Mouse (Mus musculus): ENCODE measurements around the gene Zdhhc14. TPM values are rescaled to one million over a fixed set of nuclear protein-coding genes. Genes with fewer than 3 reads are reported as not detected.

The Zdhhc14 gene
- 10 to 100 TPM; 38.3 to 56.1 TPM for total RNA-seq (2021)

GRCm38 (mm10) chr17:5491801-5492745, at the start of gene Zdhhc14:
Gene Zdhhc14, plus strand, starts transcription at chr17:5492557.
- intact Hi-C loops (cut with DNase I): loop anchor here (1.0 to 5.0 kb wide), 5 partner anchors 39 to 260 kb away; partner anchors contain the start of gene Tmem242

GRCm38 (mm10) chr17:5443260-5443659, 49.1 kb upstream of the Zdhhc14 start:
- DNase-seq (ENCODE audit: low spot score in 2 of 2): no peak
- intact Hi-C loops (cut with DNase I): no loop called here

More at GRCm38 (mm10) chr17:5491801-5492745, at the start of gene Zdhhc14:
- peak; percentile 92 to 96 for DNase-seq (ENCODE audit: low spot score in 2 of 2)

GRCm38 (mm10) chr17:5443751-5444150, 48.6 kb upstream of the Zdhhc14 start:
- DNase-seq (ENCODE audit: low spot score in 2 of 2): no peak
- intact Hi-C loops (cut with DNase I): no loop called here

DNA sequence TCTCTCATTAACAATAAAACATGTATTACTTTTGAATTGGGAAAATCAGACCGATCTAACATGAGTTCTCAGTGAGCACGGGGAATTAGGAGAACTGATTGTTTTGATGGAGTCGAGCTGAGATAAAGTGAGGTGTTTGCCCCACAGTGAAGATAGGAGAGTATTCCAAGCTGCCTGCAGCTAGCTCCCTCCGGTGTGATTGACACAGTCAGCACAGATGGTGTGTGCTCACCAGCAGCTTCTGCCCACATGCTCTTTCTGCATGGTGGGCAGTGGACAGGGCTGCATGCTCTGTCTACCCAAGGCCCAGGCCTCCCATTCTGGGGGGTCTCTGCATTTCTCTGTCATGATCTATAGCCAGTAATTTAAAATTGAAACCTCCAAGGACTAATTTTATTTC, 38.7 kb upstream of the Zdhhc14 start:
- DNase-seq (ENCODE audit: low spot score in 2 of 2): no peak
- intact Hi-C loops (cut with DNase I): no loop called here

DNA sequence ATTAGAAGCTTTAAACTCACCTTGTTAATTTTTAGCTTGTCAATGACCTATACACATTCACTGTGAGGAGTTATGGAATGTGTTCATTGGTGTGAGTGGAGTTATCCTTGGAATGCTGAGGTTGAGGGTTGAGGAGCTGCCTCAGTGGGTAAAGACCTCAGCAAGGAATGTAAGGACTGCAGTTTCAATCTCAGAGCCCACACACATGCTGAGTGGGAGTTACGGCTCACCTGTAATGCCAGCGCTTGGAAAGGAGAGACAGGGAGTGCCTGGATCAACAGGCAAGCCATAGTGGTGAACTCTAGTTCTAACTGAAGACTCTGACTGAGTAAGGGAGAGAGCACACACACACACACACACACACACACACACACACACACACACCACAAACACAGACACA, 28.4 kb upstream of the Zdhhc14 start:
- DNase-seq (ENCODE audit: low spot score in 2 of 2): no peak
- intact Hi-C loops (cut with DNase I): no loop called here

DNA sequence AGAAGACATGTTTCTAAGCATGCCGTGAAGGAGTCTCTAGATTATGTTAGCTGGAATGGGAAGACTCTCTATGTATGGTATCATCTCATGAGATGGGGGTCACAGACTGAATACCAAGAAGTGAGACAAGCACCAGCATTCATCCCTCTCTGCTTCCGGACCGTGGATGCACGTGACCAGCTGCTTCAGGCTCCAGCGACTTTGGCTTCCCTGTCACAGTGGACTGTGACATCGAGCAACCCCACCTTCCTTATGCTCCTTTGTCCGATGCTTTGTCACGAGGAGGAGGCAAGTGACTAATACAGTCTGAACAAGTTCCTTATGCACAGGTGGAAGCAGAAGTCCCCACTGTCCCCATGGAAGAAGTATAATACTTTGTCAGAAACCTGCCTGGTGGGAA, 25.6 kb upstream of the Zdhhc14 start:
- no peak for DNase-seq (ENCODE audit: low spot score in 2 of 2)
- intact Hi-C loops (cut with DNase I): no loop called here

- intact Hi-C loops (cut with DNase I): no loop called here
- no peak for DNase-seq (ENCODE audit: low spot score in 2 of 2)
Observed at GRCm38 (mm10) chr17:5467177-5467576, 25.2 kb upstream of the Zdhhc14 start.

- no peak for DNase-seq (ENCODE audit: low spot score in 2 of 2)
- intact Hi-C loops (cut with DNase I): no loop called here
Observed at GRCm38 (mm10) chr17:5472268-5472667, 20.1 kb upstream of the Zdhhc14 start.

DNA sequence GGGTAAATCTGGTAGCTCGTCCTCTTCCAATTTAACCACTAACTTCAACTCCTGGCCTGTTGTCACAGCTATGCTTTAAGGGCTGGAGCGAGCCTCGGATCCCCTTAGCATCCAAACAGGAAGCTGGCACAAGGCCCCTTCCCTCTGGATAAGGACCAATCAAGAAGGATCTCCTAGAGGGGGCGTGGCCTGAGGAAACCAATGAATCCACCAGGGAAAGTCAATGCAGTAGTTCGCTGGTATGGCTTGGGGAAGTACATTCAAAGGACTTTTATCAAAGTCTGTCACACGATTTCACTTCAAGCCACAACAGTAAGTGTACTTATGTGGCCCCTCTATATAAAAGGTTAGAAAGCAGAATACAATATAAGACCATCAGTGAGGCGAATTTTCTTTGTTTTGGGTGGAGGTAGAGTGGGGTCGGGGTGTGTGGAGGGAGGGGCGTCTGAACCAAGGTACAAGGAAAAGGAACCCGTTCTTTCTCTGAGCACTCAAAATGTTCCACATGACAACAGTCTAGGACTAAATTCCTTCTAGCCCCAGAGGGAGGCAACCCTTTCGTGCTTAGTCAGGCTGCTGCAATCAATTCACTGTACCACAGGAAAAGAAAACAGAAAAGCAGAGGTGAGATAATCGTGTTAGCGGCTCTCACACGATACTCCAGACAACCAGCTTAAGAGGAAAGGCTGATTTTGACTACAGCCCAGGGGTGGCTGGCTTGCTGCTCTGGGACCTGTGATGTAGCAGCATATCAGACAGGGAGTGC, 16.2 kb upstream of the Zdhhc14 start:
- DNase-seq (ENCODE audit: low spot score in 2 of 2): no peak
- intact Hi-C loops (cut with DNase I): no loop called here

GRCm38 (mm10) chr17:5483456-5483855, 8.9 kb upstream of the Zdhhc14 start:
- intact Hi-C loops (cut with DNase I): no loop called here
- no peak for DNase-seq (ENCODE audit: low spot score in 2 of 2)

DNA sequence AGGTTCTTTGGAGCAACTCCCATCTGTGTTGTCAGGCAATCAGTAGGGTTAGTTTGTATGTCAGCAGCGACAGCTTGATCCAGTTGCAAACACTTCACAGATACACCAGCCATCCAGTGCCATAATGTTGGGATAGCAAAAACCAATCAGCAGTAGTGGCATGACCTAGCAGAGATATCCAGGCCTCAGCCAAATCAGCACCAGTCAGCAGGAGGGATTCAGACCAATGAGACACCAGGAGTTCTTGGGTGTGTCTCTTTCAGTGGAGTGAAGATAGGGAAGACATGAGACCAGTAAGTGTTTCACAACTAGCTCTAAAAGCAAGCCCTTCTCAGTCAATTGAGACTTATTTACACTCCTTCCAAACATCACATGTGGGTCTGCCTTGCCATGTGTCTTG, 7.7 kb upstream of the Zdhhc14 start:
- intact Hi-C loops (cut with DNase I): no loop called here

GRCm38 (mm10) chr17:5488156-5488555, 4.2 kb upstream of the Zdhhc14 start:
- intact Hi-C loops (cut with DNase I): no loop called here
- DNase-seq (ENCODE audit: low spot score in 2 of 2): no peak

More for the DNA sequence above, 7.7 kb upstream of the Zdhhc14 start:
- DNase-seq (ENCODE audit: low spot score in 2 of 2): no peak

DNA sequence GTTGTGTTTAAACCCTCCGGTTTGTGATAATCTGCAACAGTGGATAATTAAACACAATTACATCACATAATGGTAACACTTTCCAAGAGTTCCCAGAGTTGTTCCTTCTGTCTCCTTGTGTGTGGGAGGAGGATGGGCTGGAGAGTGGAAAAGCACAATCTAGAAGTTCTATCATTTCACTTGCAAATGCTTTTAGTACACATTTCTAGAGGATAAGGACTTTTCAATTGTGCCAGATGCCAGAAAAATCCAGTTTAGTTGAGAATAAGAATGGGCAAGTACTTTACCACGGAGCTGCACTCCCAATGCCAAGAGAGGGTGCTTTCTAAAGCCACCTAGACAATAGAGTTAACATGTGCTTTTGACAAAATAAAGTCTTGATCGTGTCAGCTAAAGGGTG, 2.0 kb upstream of the Zdhhc14 start:
- intact Hi-C loops (cut with DNase I): loop anchor here (5.0 kb wide), 3 partner anchors 152 to 262 kb away; no protein-coding TSS in a partner anchor
- DNase-seq (ENCODE audit: low spot score in 2 of 2): no peak

DNA sequence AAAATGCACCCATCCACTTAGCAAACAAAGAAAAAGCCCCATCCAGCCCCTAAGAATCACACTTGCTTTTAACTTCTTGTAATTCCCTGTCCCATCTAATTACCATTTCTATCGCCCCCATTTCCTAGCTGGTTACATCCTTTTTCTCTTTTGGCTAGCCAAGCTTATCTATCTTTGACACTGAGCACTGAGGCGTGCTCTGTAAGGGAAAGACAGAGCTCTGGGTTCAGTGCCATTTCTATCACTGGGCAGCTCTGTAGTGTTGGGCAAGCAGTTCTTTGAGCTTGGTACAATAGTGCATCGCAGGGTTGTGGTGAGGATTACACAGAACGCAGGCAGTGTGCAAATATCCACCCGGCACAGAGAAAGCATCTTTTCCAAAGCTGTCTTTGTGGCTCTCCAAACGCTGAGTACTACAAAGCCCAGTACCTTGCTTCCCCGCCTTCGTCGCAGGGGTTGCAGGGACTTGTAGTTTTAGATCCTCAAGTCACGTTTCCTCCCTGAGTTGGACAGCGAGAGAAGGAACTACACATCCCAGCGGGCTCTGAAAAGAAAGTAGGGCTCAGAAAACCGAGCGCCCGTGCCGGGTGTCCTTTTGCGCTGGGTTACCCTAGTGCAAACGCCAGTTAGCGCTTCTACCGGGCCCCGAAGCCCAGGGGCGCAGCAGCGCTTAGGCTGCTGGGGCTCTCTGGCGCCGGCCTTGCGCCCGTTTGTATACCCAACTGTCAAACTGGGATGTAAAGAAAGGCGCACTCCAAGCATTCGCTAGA, 1.1 kb upstream of the Zdhhc14 start:
- DNase-seq (ENCODE audit: low spot score in 2 of 2): peak; percentile 91 to 92
- intact Hi-C loops (cut with DNase I): loop anchor here (1.0 to 5.0 kb wide), 4 partner anchors 51 to 261 kb away; partner anchors contain the start of gene Tmem242

DNA sequence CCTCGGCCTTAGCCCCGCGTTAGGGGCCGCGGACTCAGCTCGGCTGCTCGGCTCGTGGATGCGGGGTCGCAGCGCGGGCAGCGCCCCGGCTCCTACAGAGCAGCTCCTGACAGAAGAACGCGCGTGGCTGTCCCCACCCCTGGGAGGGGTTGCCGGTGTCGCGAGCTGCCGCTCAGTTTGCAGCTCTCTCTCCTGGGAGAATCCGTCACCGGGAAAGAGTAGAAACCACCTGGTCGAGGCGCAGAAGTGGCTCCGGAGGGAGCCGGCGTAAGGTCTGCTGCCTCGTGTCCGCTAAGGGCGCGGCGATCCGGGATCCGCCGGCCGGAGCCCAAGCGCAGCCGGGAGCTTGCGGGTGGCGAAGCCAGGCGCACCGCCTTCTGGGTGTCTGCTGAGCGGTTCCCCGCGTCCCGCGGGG, 396 bp downstream of the Zdhhc14 start:
- DNase-seq (ENCODE audit: low spot score in 2 of 2): no peak
- intact Hi-C loops (cut with DNase I): loop anchor here (2.0 to 5.0 kb wide), 4 partner anchors 38 to 260 kb away; no protein-coding TSS in a partner anchor

DNA sequence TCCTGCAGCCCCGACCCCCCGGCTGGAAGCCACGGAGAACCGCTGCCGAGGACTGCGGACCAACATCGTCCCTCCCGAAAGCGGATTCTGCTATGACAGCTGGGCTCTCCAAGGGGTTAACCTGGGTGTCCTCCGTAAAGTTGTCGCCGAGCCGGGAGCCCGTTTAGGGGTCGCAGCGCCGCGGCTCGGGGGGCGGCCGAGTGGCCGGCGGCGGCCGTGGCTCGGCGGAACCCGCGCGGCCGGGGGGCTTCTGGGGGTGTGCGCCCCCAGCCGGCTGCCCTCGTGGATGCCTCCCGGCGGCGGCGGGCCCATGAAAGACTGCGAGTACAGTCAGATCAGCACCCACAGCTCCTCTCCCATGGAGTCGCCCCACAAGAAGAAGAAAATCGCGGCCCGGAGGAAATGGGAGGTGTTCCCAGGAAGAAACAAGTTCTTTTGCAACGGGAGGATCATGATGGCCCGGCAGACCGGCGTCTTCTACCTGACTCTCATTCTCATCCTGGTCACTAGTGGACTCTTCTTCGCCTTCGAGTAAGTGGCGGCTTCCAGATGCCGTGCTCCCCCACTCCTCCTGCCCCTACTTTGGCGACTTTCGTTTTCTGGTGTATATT, 909 bp downstream of the Zdhhc14 start:
- peak; percentile 50 to 54 for DNase-seq (ENCODE audit: low spot score in 2 of 2)
- intact Hi-C loops (cut with DNase I): loop anchor here (2.0 to 5.0 kb wide), 4 partner anchors 38 to 259 kb away; no protein-coding TSS in a partner anchor

- DNase-seq (ENCODE audit: low spot score in 2 of 2): no peak
- intact Hi-C loops (cut with DNase I): loop anchor here (2.0 to 5.0 kb wide), 4 partner anchors 37 to 258 kb away; no protein-coding TSS in a partner anchor
Observed at GRCm38 (mm10) chr17:5493809-5494208, 1.5 kb downstream of the Zdhhc14 start.

GRCm38 (mm10) chr17:5494832-5495231, 2.5 kb downstream of the Zdhhc14 start:
- intact Hi-C loops (cut with DNase I): loop anchor here (5.0 kb wide), 3 partner anchors 147 to 257 kb away; no protein-coding TSS in a partner anchor
- no peak for DNase-seq (ENCODE audit: low spot score in 2 of 2)

DNA sequence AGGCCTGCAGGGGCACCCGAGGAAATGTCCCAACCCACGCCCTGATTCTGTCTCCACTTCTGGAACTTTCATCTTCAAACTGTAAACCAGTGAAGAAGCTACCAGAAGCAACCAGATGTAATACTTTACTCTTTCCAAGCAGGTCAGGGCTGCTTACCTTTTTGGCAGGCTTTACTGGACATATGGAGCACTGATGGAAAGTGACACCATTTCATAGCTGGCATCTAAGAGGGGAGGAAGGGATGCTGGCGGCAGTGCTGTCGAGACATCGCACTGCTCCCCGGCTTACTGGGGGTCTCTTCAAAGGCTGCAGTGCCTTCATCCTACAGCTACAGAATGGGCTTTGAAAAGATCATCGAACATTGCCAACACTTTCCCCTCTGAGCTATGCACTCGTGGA, 5.3 kb downstream of the Zdhhc14 start:
- intact Hi-C loops (cut with DNase I): no loop called here
- no peak for DNase-seq (ENCODE audit: low spot score in 2 of 2)
